ENCODE assay signal across 8 mouse cellular contexts in the genomic region with DNA sequence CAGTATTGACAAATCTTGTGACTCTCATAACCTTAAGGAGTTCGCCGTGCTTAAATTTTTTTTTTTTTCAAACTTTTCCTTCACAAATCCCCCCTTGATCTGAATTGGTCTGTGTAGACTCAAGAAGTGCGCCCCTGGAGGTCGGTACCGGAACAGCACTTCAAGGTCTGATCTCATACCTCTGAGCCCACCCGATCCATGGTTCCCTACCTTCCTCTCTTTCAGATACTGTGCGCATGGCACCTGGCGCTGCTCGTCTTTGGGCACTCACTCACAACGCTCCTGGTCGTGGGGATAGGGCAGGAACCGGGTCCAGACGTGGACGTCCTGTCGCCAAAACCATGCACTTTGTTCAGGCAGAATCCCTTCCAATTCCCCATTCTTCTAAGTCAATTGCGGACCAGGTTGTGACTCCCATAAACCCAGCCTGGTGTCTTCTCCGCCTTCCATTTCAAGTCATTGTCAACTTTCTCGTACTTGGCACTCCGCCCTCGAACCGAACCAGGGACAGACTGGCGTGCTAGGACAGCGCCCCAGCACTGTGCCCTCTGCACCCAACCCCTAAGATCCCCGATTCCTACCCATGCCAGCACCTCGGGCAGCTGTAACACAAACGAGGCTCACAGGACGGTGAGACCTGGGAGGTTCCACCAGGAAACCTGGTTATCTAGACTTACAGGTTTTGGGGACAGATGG. TPM values are rescaled to one million over a fixed set of nuclear protein-coding genes. Genes with fewer than 3 reads are reported as not detected.
A peak's percentile ranks its signal among the peaks of the same experiment; 100 is the strongest.
DNase-seq lines count a peak whose midpoint lies in the region; ATAC-seq lines count a peak whose summit lies in the region.

No protein-coding gene starts in this region.

- H3K9me3 ChIP-seq in neural tube, embryonic 14.5 days (ENCODE audit: control insufficient read depth, low read length) = no peaks in the 10 kb centered on the region

- peak overlapping the region; percentile 11; the same call in 1 of the 2 replicates for H3K4me3 ChIP-seq in neural tube, embryonic 14.5 days (ENCODE audit: low read depth, low read length)

- H3K9ac ChIP-seq in neural tube, embryonic 14.5 days (replicated peaks; ENCODE audit: low read depth, low read length) = no peak overlapping the region

- H3K27ac ChIP-seq in neural tube, embryonic 14.5 days (ENCODE audit: low read depth, low read length) = no peak overlapping the region

- no peaks in the 10 kb centered on the region for H3K36me3 ChIP-seq in neural tube, embryonic 14.5 days (ENCODE audit: control insufficient read depth, insufficient read depth, low read length)

- ATAC-seq in neural tube, embryonic 14.5 days (ENCODE audit: low read depth) = peak; percentile 66; the same call in 1 of the 2 replicates

- peak overlapping the region; percentile 30 for H3K4me2 ChIP-seq in neural tube, embryonic 14.5 days (ENCODE audit: low read depth, low read length)

- no peaks in the 10 kb centered on the region for H3K4me1 ChIP-seq in neural tube, embryonic 14.5 days (ENCODE audit: control insufficient read depth, insufficient read depth, low read length)

- DNase-seq in CD4-positive, CD25-positive, alpha-beta regulatory T cell, adult 2 months (ENCODE audit: low read depth, low spot score) = peak; percentile 81
- DNase-seq in adrenal gland, adult 2 months = peak; percentile 27
- peak; percentile 54 for DNase-seq in embryo, embryonic 11.5 days (ENCODE audit: low read depth, low spot score)
- DNase-seq in heart, adult 18-20 months = peak; percentile 27 to 84
- DNase-seq in kidney, adult 18-20 months = peak; percentile 67
- peak; percentile 23 to 41 for DNase-seq in lung, adult 18-20 months
- peak; percentile 81 for DNase-seq in thymus, postnatal 14 days

- 4% methylated on average over 27 of the region's 27 CpGs for WGBS in neural tube, embryonic 14.5 days

- H3K27me3 ChIP-seq in neural tube, embryonic 14.5 days (ENCODE audit: control insufficient read depth, insufficient read depth, low read length) = peaks cover 16% of the 10 kb centered on the region

RNA-seq across cellular contexts. Expression of a gene that starts 0.7 kb away (rescaled TPM):
- under 1 TPM in 1 of 2 experiments, not detected in 1; 0.31 TPM for total RNA-seq in adrenal gland, adult 2 months (2021)
- 0.58 and 0.97 TPM in 2 replicates for polyA plus RNA-seq in adrenal gland, adult 2 months (2012; rRNA removed)
- total RNA-seq in heart, adult 18-20 months (2021) = under 1 TPM in 1 of 2 experiments, not detected in 1; 0.25 TPM
- polyA plus RNA-seq in neural tube, embryonic 14.5 days (2014; fragmentation: Nextera tagmentation; extraction: Ambion mirVana) = 0.32 TPM in 1 of 2 replicates, not detected in the other

RNA-seq across cellular contexts. Expression of a gene that starts 2.6 kb away (rescaled TPM):
- total RNA-seq in adrenal gland, adult 2 months (2021) = not detected
- 0.07 and 0.17 TPM in 2 replicates for polyA plus RNA-seq in adrenal gland, adult 2 months (2012; rRNA removed)
- total RNA-seq in heart, adult 18-20 months (2021) = under 1 TPM; 0.17 to 0.28 TPM
- polyA plus RNA-seq in neural tube, embryonic 14.5 days (2014; fragmentation: Nextera tagmentation; extraction: Ambion mirVana) = 0.13 and 0.15 TPM in 2 replicates

RNA-seq across cellular contexts. Expression of a gene that starts 14.2 kb away (rescaled TPM):
- total RNA-seq in adrenal gland, adult 2 months (2021) = not detected
- 0.08 TPM in 1 of 2 replicates, not detected in the other for polyA plus RNA-seq in adrenal gland, adult 2 months (2012; rRNA removed)
- total RNA-seq in heart, adult 18-20 months (2021) = under 1 TPM in 1 of 2 experiments, not detected in 1; 0.18 TPM
- polyA plus RNA-seq in neural tube, embryonic 14.5 days (2014; fragmentation: Nextera tagmentation; extraction: Ambion mirVana) = 0.17 and 0.37 TPM in 2 replicates

RNA-seq across cellular contexts. Expression of a gene that starts 14.6 kb away (rescaled TPM):
- total RNA-seq in adrenal gland, adult 2 months (2021) = under 1 TPM in 1 of 2 experiments, not detected in 1; 0.07 TPM
- polyA plus RNA-seq in adrenal gland, adult 2 months (2012; rRNA removed) = 0.04 and 0.06 TPM in 2 replicates
- total RNA-seq in heart, adult 18-20 months (2021) = under 1 TPM; 0.27 to 0.44 TPM
- polyA plus RNA-seq in neural tube, embryonic 14.5 days (2014; fragmentation: Nextera tagmentation; extraction: Ambion mirVana) = not detected in 2 replicates

RNA-seq across cellular contexts. Expression of a gene that starts 56.1 kb away (rescaled TPM):
- 10 to 100 TPM in 1 of 2 experiments, 1 to 10 TPM in 1; 6.0 to 13.0 TPM for total RNA-seq in adrenal gland, adult 2 months (2021)
- polyA plus RNA-seq in adrenal gland, adult 2 months (2012; rRNA removed) = 12.3 and 15.9 TPM in 2 replicates
- 1 to 10 TPM; 5.1 to 5.3 TPM for total RNA-seq in heart, adult 18-20 months (2021)
- 16.7 and 17.5 TPM in 2 replicates for polyA plus RNA-seq in neural tube, embryonic 14.5 days (2014; fragmentation: Nextera tagmentation; extraction: Ambion mirVana)

Comparison
In these comparisons a context has a peak if more than half of its experiments do, and no peak if none do; other contexts are left out.
1. DNase-seq: peak in every context shown above with its lines; median percentile 81 in CD4-positive, CD25-positive, alpha-beta regulatory T cell, adult 2 months; 81 in thymus, postnatal 14 days; 67 in kidney, adult 18-20 months; 56 in heart, adult 18-20 months; 54 in embryo, embryonic 11.5 days; 32 in lung, adult 18-20 months; 27 in adrenal gland, adult 2 months.